Mouse (Mus musculus): ENCODE data around the gene Mbd6. TPM values are rescaled to one million over a fixed set of nuclear protein-coding genes. Genes with fewer than 3 reads are reported as not detected.

Gene Mbd6
- polyA plus RNA-seq, 1 experiment: 124 TPM

DNA sequence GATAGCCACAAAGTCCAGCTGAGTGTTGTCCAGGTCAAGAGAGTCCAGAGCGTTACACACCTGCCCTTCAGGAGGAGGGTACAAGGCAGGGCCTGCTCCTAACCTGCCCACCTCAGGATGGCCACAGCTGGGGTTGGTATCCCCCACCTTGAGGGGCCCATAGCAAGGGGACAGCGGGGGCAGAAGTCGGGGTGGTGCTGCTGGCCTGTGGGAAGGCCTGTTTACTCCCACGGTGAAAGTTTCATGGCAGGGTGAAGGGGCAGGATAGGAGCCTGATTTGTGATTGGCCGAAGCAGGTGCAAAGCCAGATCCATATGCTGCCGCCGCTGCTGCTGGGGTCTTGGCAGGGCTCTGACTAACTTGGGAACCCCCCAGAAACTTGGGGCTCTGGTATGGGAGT, 41.4 kb upstream of the Mbd6 start:
- Histone ChIP-seq H3K4me3 (ENCODE audit: control insufficient read depth, insufficient read depth, low read length) (no peak overlapping the region), H3K4me1 (replicated peaks; ENCODE audit: control insufficient read depth, insufficient read depth, low read length) (peaks cover 15% of the 10 kb centered on the region), H3K27me3 (ENCODE audit: control insufficient read depth, insufficient read depth, low read length) (no peaks in the 10 kb centered on the region), H3K36me3 (ENCODE audit: control insufficient read depth, insufficient read depth, low read length) (peaks cover 17% of the 10 kb centered on the region), H3K27ac (ENCODE audit: control insufficient read depth, insufficient read depth, low read length) (no peak overlapping the region)
- WGBS: 95% methylated on average over 7 of the region's 7 CpGs
- no peak for DNase-seq
- TF ChIP-seq CTCF (IDR thresholded peaks at IDR 0.05; ENCODE audit: borderline replicate concordance, control insufficient read depth, extremely low read depth, insufficient read depth, low read length, poor library complexity): no peak
- TF ChIP-seq POLR2A (IDR thresholded peaks at IDR 0.05; ENCODE audit: control insufficient read depth, extremely low read depth, insufficient read depth, low read length, poor library complexity): no peak

DNA sequence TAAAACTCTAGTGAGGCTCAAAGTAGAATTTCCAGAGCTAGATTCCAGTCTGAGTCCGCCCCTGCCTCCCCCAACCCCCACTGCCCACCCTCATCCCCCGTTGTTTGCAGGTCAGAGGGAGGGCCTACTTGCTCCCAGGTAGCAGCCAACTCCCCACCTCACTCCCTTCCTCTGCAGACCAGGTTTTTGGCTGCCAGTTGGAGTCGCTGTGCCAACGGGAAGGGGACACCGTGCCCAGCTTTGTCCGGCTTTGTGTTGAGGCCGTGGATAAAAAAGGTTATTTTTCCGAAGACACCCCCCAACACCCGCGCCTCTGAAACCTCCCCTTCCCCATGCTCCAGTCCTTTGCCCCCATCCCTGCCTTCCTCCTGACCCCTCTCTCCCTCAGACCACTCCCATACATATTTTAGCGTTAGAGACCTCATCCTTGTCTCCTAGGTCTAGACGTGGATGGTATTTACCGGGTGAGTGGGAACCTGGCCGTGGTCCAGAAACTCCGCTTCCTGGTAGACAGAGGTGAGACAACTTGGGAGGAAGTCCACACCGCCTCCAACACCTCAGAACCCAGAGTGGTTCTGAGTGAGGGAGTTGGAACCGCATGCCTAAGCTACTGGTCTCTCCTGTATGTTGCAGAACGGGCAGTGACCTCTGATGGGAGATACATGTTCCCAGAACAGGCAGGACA, 38.8 kb upstream of the Mbd6 start:
- Histone ChIP-seq H3K36me3 (ENCODE audit: control insufficient read depth, insufficient read depth, low read length) (peaks cover 17% of the 10 kb centered on the region), H3K27me3 (ENCODE audit: control insufficient read depth, insufficient read depth, low read length) (no peaks in the 10 kb centered on the region), H3K4me1 (replicated peaks; ENCODE audit: control insufficient read depth, insufficient read depth, low read length) (peaks cover 36% of the 10 kb centered on the region), H3K27ac (ENCODE audit: control insufficient read depth, insufficient read depth, low read length) (no peak overlapping the region), H3K4me3 (ENCODE audit: control insufficient read depth, insufficient read depth, low read length) (no peak overlapping the region)
- TF ChIP-seq CTCF (IDR thresholded peaks at IDR 0.05; ENCODE audit: borderline replicate concordance, control insufficient read depth, extremely low read depth, insufficient read depth, low read length, poor library complexity) (no peak), POLR2A (IDR thresholded peaks at IDR 0.05; ENCODE audit: control insufficient read depth, extremely low read depth, insufficient read depth, low read length, poor library complexity) (no peak)
- 87% methylated on average over 18 of the region's 18 CpGs for WGBS
- DNase-seq: no peak

DNA sequence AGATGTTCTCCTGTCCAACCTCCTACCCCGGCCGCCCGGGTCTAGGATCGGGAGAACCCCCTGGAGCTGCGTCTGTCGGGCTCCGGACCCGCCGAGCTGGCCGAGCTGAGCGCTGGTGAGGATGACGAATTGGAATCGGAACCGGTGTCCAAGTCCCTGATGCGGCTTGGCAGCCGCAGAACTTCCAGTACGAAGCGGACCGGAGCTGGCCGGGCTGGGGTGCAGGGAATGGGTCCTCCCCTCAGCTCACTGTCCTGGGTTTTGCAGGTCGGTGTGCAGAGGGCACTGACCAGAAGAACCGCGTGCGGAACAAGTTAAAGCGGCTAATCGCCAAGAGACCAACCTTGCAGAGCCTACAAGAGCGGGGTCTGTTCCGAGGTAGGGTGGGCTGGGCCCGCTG, 38.0 kb upstream of the Mbd6 start:
- H3K4me1 ChIP-seq (replicated peaks; ENCODE audit: control insufficient read depth, insufficient read depth, low read length): peaks cover 44% of the 10 kb centered on the region
- no peak for TF ChIP-seq POLR2A (IDR thresholded peaks at IDR 0.05; ENCODE audit: control insufficient read depth, extremely low read depth, insufficient read depth, low read length, poor library complexity)
- TF ChIP-seq CTCF (IDR thresholded peaks at IDR 0.05; ENCODE audit: borderline replicate concordance, control insufficient read depth, extremely low read depth, insufficient read depth, low read length, poor library complexity): no peak
- H3K36me3 ChIP-seq (ENCODE audit: control insufficient read depth, insufficient read depth, low read length): peaks cover 17% of the 10 kb centered on the region
- H3K4me3 ChIP-seq (ENCODE audit: control insufficient read depth, insufficient read depth, low read length): peak overlapping the region; percentile 44; the same call in 1 of the 2 replicates
- 92% methylated on average over 29 of the region's 29 CpGs for WGBS
- no peak for DNase-seq
- no peaks in the 10 kb centered on the region for H3K27me3 ChIP-seq (ENCODE audit: control insufficient read depth, insufficient read depth, low read length)
- no peak overlapping the region for H3K27ac ChIP-seq (ENCODE audit: control insufficient read depth, insufficient read depth, low read length)

DNA sequence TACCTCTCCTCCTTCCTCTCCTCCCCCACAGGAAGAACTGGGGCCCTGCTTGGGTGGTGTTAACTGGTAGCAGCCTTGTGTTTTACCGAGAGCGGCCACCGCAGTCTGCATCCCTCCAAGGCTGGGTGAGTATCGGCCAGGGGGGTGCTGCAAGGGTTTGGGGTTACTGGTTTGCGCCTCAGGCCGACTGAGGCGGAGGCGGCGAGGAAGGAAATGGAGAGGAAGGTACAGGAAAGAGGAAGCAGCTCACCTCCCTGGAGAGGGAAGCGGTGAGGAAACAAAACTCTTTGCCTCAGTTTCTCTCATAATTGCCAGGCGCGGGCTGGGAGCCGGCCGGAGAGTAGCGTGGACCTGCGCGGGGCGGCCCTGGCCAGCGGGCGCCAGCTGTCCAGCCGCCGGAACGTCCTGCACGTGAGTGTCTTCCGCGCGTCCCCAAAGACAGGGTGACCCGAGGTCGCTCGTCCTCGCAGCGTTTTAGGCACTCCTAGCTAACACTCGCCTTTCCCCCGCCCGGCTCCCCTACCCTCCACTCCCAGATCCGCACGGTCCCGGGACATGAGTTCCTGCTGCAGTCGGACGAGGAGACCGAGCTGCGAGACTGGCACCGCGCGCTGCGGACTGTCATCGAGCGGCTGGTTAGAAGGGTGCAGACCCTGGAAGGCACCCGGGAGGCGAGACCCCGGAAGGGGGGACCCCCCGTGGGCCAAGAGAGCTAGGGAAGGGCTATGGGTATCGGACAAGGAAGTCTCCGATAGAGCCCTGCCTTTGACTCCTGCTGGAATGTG, 37.4 kb upstream of the Mbd6 start:
- H3K4me1 ChIP-seq (replicated peaks; ENCODE audit: control insufficient read depth, insufficient read depth, low read length): peaks cover 50% of the 10 kb centered on the region
- H3K27me3 ChIP-seq (ENCODE audit: control insufficient read depth, insufficient read depth, low read length): no peaks in the 10 kb centered on the region
- H3K4me3 ChIP-seq (ENCODE audit: control insufficient read depth, insufficient read depth, low read length): peak overlapping the region; percentile 44
- 58% methylated on average over 54 of the region's 54 CpGs for WGBS
- peaks cover 17% of the 10 kb centered on the region for H3K36me3 ChIP-seq (ENCODE audit: control insufficient read depth, insufficient read depth, low read length)
- DNase-seq: peak; percentile 57
- H3K27ac ChIP-seq (ENCODE audit: control insufficient read depth, insufficient read depth, low read length): peak overlapping the region; percentile 92
- TF ChIP-seq CTCF (IDR thresholded peaks at IDR 0.05; ENCODE audit: borderline replicate concordance, control insufficient read depth, extremely low read depth, insufficient read depth, low read length, poor library complexity) (no peak), POLR2A (IDR thresholded peaks at IDR 0.05; ENCODE audit: control insufficient read depth, extremely low read depth, insufficient read depth, low read length, poor library complexity) (no peak)

DNA sequence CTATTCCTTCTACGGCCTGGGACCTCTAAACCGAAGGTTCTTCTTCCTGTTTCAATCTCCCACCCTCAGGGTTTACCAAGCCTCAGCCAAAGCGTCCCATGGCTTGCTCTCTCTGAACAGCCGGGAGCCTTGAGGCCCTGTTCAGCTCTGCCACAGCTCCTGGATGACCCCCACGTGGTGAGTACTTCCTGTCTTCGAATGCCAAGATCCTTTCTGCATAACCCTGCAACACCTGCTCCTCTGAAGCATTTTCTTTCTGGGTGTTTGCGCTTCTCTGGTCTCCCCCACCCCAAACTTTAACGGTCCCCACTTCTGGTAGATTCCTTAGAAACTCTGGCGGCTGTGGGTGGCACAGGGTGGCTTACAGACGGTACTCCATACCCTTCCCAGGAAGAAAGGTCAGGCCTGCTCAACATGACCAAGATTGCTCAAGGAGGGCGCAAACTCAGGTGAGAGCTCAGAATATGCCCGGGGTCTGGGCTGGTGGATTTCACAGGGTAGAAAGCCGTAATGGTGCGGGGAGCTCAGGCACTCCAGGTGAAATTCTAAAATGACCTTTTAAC, 36.7 kb upstream of the Mbd6 start:
- Histone ChIP-seq H3K4me3 (ENCODE audit: control insufficient read depth, insufficient read depth, low read length) (peak overlapping the region; percentile 44), H3K27me3 (ENCODE audit: control insufficient read depth, insufficient read depth, low read length) (no peaks in the 10 kb centered on the region), H3K36me3 (ENCODE audit: control insufficient read depth, insufficient read depth, low read length) (peaks cover 17% of the 10 kb centered on the region), H3K4me1 (replicated peaks; ENCODE audit: control insufficient read depth, insufficient read depth, low read length) (peaks cover 57% of the 10 kb centered on the region), H3K27ac (ENCODE audit: control insufficient read depth, insufficient read depth, low read length) (peak overlapping the region; percentile 92)
- peak; percentile 77 for DNase-seq
- 6% methylated on average over 14 of the region's 14 CpGs for WGBS
- TF ChIP-seq POLR2A (IDR thresholded peaks at IDR 0.05; ENCODE audit: control insufficient read depth, extremely low read depth, insufficient read depth, low read length, poor library complexity) (no peak), CTCF (IDR thresholded peaks at IDR 0.05; ENCODE audit: borderline replicate concordance, control insufficient read depth, extremely low read depth, insufficient read depth, low read length, poor library complexity) (no peak)

DNA sequence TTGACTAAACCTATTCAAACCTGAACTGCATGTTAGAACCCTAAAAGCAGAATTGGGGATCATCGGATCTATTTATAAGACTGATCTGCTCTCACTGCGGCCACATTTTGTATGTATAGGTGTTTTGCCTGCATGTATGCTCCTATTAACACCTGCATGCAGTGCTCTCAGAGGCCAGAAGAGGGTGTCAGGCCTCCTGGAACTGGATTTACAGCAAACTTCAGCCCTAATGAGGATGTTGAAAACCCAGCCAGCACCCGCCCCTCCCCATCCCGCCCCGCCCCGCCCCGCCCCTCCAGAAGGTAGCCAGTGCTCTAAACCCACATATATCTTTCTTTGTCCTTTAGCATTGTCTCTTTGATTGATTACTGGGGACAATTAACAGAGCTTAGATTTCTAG, 35.7 kb upstream of the Mbd6 start:
- 2% methylated on average over 7 of the region's 7 CpGs for WGBS
- no peaks in the 10 kb centered on the region for H3K27me3 ChIP-seq (ENCODE audit: control insufficient read depth, insufficient read depth, low read length)
- no peak for TF ChIP-seq CTCF (IDR thresholded peaks at IDR 0.05; ENCODE audit: borderline replicate concordance, control insufficient read depth, extremely low read depth, insufficient read depth, low read length, poor library complexity)
- DNase-seq: peak; percentile 89
- H3K27ac ChIP-seq (ENCODE audit: control insufficient read depth, insufficient read depth, low read length): peak overlapping the region; percentile 46; the same call in 1 of the 2 replicates
- peaks cover 60% of the 10 kb centered on the region for H3K4me1 ChIP-seq (replicated peaks; ENCODE audit: control insufficient read depth, insufficient read depth, low read length)
- H3K36me3 ChIP-seq (ENCODE audit: control insufficient read depth, insufficient read depth, low read length): peaks cover 15% of the 10 kb centered on the region
- H3K4me3 ChIP-seq (ENCODE audit: control insufficient read depth, insufficient read depth, low read length): no peak overlapping the region
